Mouse (Mus musculus): Measurements from ENCODE around the gene Wdr18. TPM values are rescaled to one million over a fixed set of nuclear protein-coding genes. Genes with fewer than 3 reads are reported as not detected.
A peak's percentile ranks its signal among the peaks of the same experiment; 100 is the strongest.

Wdr18 gene
- polyA plus RNA-seq, 1 experiment from 2014 or later = 78.8 TPM

DNA sequence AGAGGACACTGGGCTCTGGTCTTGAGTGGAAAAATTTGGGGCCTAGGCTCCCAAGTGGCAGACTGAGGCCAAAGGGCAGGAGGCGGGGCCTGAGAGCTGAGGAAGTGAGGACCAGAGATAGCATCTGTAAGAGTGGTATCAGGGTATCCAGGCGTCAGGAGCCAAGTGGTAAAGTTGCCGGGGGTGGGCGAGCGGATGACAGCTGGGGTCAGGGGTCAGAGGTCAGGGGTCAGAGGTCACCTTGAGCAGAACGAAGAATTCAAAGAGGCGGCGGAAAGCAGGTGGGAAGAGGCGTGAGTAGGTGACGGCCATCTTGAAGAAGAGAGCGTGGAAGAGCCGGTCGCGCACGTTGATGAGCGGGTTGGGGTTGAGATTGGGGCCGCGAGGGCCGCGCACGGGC, 23.7 kb downstream of the Wdr18 start:
- peak overlapping the region; percentile 90 for H3K4me2 ChIP-seq
- peaks cover 64% of the 10 kb centered on the region for H3K4me1 ChIP-seq (replicated peaks)
- ATAC-seq (ENCODE audit: insufficient number of reproducible peaks, low FRiP score) = 0 out of 2 replicates have a peak, but pooled peaks have one; percentile 0
- H3K9ac ChIP-seq = peak overlapping the region; percentile 97
- peak overlapping the region; percentile 82 for H3K4me3 ChIP-seq
- WGBS = 4% methylated on average over 18 of the region's 21 CpGs
- peaks cover 20% of the 10 kb centered on the region for H3K36me3 ChIP-seq
- no peaks in the 10 kb centered on the region for H3K27me3 ChIP-seq (replicated peaks)
- no peaks in the 10 kb centered on the region for H3K9me3 ChIP-seq (replicated peaks)
- peak overlapping the region; percentile 94 for H3K27ac ChIP-seq (ENCODE audit: poor library complexity, severe bottlenecking)

DNA sequence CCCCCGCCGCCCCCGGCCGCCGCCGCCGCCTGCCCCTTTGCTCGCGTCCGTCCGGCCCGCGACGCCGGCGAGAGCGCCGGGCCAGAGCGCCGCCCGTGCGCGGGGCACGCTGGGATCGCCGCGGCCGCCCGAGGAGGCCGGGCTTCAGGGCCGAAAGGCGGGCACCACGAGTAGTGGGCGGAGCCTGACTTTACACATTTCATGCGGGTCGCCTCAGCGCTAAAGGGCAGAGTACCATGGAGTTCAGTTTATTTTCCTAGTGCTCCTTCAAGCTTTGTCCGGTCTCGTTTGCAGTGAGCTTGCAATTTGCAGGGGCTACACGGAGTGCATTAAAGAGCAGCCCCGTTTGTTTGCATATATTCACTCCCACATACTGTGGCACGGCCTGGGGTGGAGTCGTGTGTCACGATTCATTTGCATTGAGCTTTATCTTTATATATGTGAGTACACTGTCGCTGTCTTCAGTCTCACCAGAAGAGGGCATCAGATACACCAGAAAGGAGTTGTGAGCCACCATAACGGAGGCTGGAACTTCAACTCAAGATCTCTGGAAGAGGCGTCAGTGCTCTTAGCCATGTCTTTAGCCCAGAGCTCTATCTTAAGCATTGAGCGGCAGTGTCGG, 24.4 kb downstream of the Wdr18 start, which contains the start of gene Tmem259:
Gene Tmem259, minus strand, starts transcription at position 136 of the 622 bp plus-strand sequence.
- under 1% methylated on average over 49 of the region's 49 CpGs for WGBS
- Histone ChIP-seq H3K4me2 (peak within 1 kb of the TSS; percentile 90), H3K4me3 (peak within 1 kb of the TSS; percentile 82), H3K27ac (ENCODE audit: poor library complexity, severe bottlenecking) (peak within 1 kb of the TSS; percentile 94), H3K27me3 (replicated peaks) (no peaks in the 10 kb centered on the region), H3K9ac (peak within 1 kb of the TSS; percentile 97), H3K9me3 (replicated peaks) (no peaks in the 10 kb centered on the region), H3K36me3 (peaks cover 14% of the 10 kb centered on the region), H3K4me1 (replicated peaks) (peaks cover 68% of the 10 kb centered on the region)
- peak; percentile 78 for ATAC-seq (ENCODE audit: insufficient number of reproducible peaks, low FRiP score)

DNA sequence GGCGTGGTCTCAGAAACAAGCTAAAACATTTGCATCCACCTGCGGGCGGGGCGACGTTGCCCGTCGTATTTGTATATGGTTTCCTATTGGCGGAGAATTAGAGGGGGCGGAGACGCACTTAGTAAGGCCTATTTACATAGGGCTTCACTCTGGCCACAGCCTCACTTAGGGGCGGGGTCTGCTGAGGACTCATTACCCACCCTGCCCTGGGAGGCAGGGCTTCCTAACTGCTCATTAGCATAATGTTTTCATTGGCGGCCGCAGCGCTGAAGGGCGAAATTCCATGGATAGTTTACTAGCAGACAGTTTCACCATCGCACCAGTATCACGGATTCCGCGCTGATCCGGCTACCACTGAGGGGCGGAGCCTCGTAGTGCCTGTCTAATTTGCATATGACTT, 24.9 kb downstream of the Wdr18 start:
- under 1% methylated on average over 22 of the region's 22 CpGs for WGBS
- peak; percentile 92 for ATAC-seq (ENCODE audit: insufficient number of reproducible peaks, low FRiP score)
- Histone ChIP-seq H3K4me3 (peak overlapping the region; percentile 82), H3K9ac (peak overlapping the region; percentile 97), H3K27me3 (replicated peaks) (no peaks in the 10 kb centered on the region), H3K36me3 (peaks cover 10% of the 10 kb centered on the region), H3K9me3 (replicated peaks) (no peaks in the 10 kb centered on the region), H3K4me2 (peak overlapping the region; percentile 90), H3K4me1 (replicated peaks) (peaks cover 69% of the 10 kb centered on the region), H3K27ac (ENCODE audit: poor library complexity, severe bottlenecking) (peak overlapping the region; percentile 94)

DNA sequence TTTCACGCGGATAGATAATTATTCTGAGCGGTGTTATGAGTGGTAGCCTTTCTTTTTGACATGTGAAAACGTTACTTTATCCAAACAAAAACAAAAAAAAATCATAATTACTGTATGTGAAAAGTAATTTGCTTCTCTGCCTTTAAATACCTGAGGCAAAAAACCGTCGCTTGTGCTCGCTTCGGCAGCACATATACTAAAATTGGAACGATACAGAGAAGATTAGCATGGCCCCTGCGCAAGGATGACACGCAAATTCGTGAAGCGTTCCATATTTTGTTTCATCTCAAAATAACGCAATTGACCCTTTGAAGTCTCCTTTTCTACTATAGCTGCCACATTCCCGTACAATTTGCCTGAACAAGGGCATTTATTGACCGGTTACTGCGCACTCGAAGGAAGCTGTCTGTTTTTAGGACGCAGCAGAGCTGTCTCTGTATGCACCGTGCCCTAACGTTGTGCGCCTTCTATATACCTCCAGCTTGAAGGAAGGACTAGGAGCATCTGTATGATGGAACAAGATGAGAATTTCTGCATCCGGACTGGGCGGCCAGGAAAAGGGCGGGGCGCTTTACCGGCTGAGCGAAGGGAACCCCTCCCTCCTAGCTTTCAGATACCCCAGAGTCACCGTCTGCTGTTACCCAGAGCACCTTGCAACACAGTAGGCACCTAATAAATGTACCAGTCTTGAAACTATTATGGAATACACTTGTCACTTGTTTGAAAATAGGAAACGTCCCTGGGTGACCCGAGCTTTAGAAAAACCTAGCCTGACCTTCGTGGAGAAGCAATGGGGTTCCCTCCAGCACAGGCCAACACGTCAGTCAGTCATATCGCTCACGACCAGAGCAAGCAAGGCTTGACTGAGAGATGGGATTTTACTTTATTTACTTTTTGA, 25.6 kb downstream of the Wdr18 start:
- 0 out of 2 replicates have a peak, but pooled peaks have one; percentile 5 for ATAC-seq (ENCODE audit: insufficient number of reproducible peaks, low FRiP score)

GRCm38 (mm10) chr10:79986232-79986878, 26.4 kb downstream of the Wdr18 start:
- no peaks in the 10 kb centered on the region for H3K27me3 ChIP-seq (replicated peaks)
- H3K27ac ChIP-seq (ENCODE audit: poor library complexity, severe bottlenecking) = peak overlapping the region; percentile 94
- H3K36me3 ChIP-seq = peaks cover 11% of the 10 kb centered on the region
- peaks cover 66% of the 10 kb centered on the region for H3K4me1 ChIP-seq (replicated peaks)
- H3K9me3 ChIP-seq (replicated peaks) = peaks cover 5% of the 10 kb centered on the region; the same call in 1 of the 2 replicates
- no peak for ATAC-seq (ENCODE audit: insufficient number of reproducible peaks, low FRiP score)
- WGBS = 25% methylated on average over 6 of the region's 6 CpGs
- H3K4me3 ChIP-seq = peak overlapping the region; percentile 82; the same call in 1 of the 2 replicates
- peak overlapping the region; percentile 90 for H3K4me2 ChIP-seq
- peak overlapping the region; percentile 73 for H3K9ac ChIP-seq

More for the DNA sequence above, 25.6 kb downstream of the Wdr18 start:
- 4% methylated on average over 35 of the region's 35 CpGs for WGBS
- Histone ChIP-seq H3K9me3 (replicated peaks) (no peaks in the 10 kb centered on the region), H3K27me3 (replicated peaks) (no peaks in the 10 kb centered on the region), H3K4me2 (peak overlapping the region; percentile 90), H3K27ac (ENCODE audit: poor library complexity, severe bottlenecking) (peak overlapping the region; percentile 94), H3K9ac (peak overlapping the region; percentile 97), H3K4me3 (peak overlapping the region; percentile 82), H3K36me3 (peaks cover 10% of the 10 kb centered on the region), H3K4me1 (replicated peaks) (peaks cover 67% of the 10 kb centered on the region)

GRCm38 (mm10) chr10:79986963-79987362, 27.0 kb downstream of the Wdr18 start:
- WGBS = 7% methylated on average over 11 of the region's 11 CpGs
- peaks cover 61% of the 10 kb centered on the region for H3K4me1 ChIP-seq (replicated peaks)
- H3K9ac ChIP-seq = peak overlapping the region; percentile 89
- ATAC-seq (ENCODE audit: insufficient number of reproducible peaks, low FRiP score) = no peak
- no peaks in the 10 kb centered on the region for H3K27me3 ChIP-seq (replicated peaks)
- H3K27ac ChIP-seq (ENCODE audit: poor library complexity, severe bottlenecking) = peak overlapping the region; percentile 94
- H3K36me3 ChIP-seq = peaks cover 14% of the 10 kb centered on the region
- peaks cover 7% of the 10 kb centered on the region; the same call in 1 of the 2 replicates for H3K9me3 ChIP-seq (replicated peaks)
- no peak overlapping the region for H3K4me3 ChIP-seq
- peak overlapping the region; percentile 90 for H3K4me2 ChIP-seq

GRCm38 (mm10) chr10:79987771-79988505, 28.0 kb downstream of the Wdr18 start:
- peak overlapping the region; percentile 89 for H3K9ac ChIP-seq
- peak overlapping the region; percentile 90 for H3K4me2 ChIP-seq
- H3K27ac ChIP-seq (ENCODE audit: poor library complexity, severe bottlenecking) = peak overlapping the region; percentile 94
- H3K4me1 ChIP-seq (replicated peaks) = peaks cover 54% of the 10 kb centered on the region
- peaks cover 12% of the 10 kb centered on the region; the same call in 1 of the 2 replicates for H3K9me3 ChIP-seq (replicated peaks)
- 8% methylated on average over 27 of the region's 27 CpGs for WGBS
- no peaks in the 10 kb centered on the region for H3K27me3 ChIP-seq (replicated peaks)
- H3K36me3 ChIP-seq = peaks cover 23% of the 10 kb centered on the region
- no peak for ATAC-seq (ENCODE audit: insufficient number of reproducible peaks, low FRiP score)
- peak overlapping the region; percentile 82 for H3K4me3 ChIP-seq

DNA sequence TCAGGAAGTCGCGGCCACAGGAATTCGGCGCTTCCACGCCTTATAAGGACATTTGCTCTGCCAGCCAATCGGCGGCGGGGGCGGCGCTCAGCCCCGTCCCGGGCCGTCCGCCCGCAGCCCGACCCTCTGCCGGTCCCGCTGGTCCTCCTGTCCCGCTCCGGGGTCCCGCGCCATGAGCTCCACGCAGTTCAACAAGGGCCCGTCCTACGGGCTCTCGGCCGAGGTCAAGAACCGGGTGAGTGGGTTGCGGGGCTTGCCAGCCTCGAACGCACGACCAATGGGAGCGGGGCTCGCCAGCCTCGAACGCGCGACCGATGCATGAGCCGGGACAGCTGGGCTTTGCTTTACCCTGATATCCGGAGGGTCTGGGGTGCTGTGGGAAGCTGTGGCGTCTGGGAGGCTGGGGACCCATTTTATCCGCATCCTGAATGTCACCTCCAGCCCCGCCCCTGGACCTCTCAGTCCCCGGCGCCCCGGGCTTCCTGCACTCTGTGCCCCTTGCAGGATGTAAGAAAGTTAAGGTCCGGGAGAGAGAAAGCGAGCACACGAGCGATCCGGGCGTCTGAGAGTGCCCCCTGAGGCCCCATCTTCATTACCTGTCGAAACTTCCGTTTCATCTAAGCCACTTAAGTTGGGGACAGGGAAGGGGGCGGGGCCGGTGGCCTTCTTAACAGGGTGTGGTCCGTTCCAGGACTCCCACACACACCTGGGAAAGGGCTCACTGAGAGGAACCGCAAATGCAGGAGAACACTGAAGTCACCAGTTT, 28.7 kb downstream of the Wdr18 start, which contains the start of gene Cnn2:
Gene Cnn2, plus strand, starts transcription at position 79 of the 766 bp plus-strand sequence.
- peak within 1 kb of the TSS; percentile 94 for H3K27ac ChIP-seq (ENCODE audit: poor library complexity, severe bottlenecking)
- H3K36me3 ChIP-seq = peaks cover 31% of the 10 kb centered on the region
- H3K4me1 ChIP-seq (replicated peaks) = peaks cover 46% of the 10 kb centered on the region
- peaks cover 12% of the 10 kb centered on the region; the same call in 1 of the 2 replicates for H3K9me3 ChIP-seq (replicated peaks)
- H3K9ac ChIP-seq = peak within 1 kb of the TSS; percentile 89
- WGBS = under 1% methylated on average over 59 of the region's 59 CpGs
- H3K27me3 ChIP-seq (replicated peaks) = no peaks in the 10 kb centered on the region
- H3K4me3 ChIP-seq = peak within 1 kb of the TSS; percentile 82
- peak within 1 kb of the TSS; percentile 90 for H3K4me2 ChIP-seq
- peak; percentile 7; the same call in 1 of the 2 replicates for ATAC-seq (ENCODE audit: insufficient number of reproducible peaks, low FRiP score)

DNA sequence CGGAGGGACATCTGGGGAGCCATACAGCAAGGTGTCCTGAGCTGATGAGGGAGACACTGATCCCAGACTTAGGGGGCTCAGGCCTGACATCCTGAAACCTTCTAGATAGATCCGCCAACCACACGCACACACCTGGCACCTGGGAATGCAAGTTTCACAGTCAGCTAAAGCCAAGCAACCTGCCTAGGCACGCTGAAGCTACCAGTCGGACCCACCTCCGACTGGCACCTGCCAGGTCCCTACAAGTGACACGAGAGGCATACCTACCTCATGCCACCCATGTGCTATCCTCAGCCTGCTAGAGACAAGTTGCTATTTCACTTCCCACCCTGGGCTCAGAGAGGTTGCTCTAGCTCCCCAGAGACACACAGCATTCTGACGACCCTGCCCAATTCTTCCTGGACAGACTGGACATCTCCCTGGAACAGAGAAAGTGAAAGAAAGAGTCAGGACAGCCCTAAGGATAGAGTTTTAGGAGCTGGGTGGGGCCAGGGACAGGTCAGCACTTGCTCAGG, 29.4 kb downstream of the Wdr18 start:
- H3K27me3 ChIP-seq (replicated peaks) = no peaks in the 10 kb centered on the region
- peaks cover 48% of the 10 kb centered on the region for H3K4me1 ChIP-seq (replicated peaks)
- peak overlapping the region; percentile 82 for H3K4me3 ChIP-seq
- peak overlapping the region; percentile 89 for H3K9ac ChIP-seq
- H3K9me3 ChIP-seq (replicated peaks) = peaks cover 12% of the 10 kb centered on the region; the same call in 1 of the 2 replicates
- peak overlapping the region; percentile 94 for H3K27ac ChIP-seq (ENCODE audit: poor library complexity, severe bottlenecking)
- no peak for ATAC-seq (ENCODE audit: insufficient number of reproducible peaks, low FRiP score)
- peaks cover 37% of the 10 kb centered on the region for H3K36me3 ChIP-seq
- peak overlapping the region; percentile 90 for H3K4me2 ChIP-seq
- WGBS = 27% methylated on average over 8 of the region's 8 CpGs

All from heart, embryonic 12.5 days (tissue).